Mouse (Mus musculus): ENCODE measurements at regions not wholly inside any gene's neighbourhood (a gene's known extent, or its start where the extent isn't known, plus 50 kb on each side); places are given as distances from the start of the nearest gene placed in this dataset.

DNA sequence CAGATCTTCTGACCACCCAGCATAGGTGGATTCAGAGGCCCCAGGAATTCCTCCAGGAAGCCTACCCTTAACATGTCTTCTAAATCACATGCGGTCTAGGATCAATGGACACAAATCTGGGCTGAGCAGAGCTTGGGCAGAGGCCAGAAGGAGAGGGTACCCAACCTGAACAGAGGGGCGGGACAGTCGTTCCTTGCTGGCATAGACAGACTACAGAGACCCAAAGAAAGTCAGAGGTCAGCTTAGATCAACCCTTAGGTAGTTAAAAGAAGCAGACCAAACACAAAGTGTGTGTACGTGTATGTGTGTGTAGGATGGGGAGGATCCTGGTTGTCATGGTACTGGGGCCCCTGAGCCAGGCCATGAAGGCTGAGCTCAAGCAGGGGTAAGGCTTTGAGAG is 124.7 kb upstream of the Haao start:
- TF ChIP-seq POLR2A (IDR thresholded peaks at IDR 0.05; ENCODE audit: borderline replicate concordance, low read depth, low read length) (no peak), CTCF (IDR thresholded peaks at IDR 0.05; ENCODE audit: low read depth, low read length) (no peak)
